Comparison of ENCODE assay signal across 9 mouse cellular contexts in the genomic region with DNA sequence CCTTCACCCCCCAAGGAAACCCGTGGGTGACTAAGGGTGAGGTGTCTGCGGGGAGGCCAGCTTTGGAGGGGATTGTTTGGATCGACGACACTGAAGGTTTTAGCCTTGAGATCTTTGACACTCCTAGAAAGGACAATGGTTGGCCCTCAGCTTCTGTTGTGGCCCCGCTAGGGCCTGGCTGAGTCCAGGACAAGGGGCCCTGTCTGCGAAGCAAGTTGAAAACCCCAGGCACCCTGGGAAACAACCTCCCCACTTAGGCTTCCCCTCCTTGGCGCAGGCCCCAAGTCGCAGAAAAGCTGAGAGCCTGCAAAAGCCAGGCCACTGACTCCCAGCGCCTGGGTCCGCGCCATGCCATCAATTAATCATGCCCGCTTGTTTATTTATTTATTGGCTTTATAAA. TPM values are rescaled to one million over a fixed set of nuclear protein-coding genes. Genes with fewer than 3 reads are reported as not detected.
DNase-seq lines count a peak whose midpoint lies in the region; ATAC-seq lines count a peak whose summit lies in the region.
"Had no signal": no experiment of that assay in that cellular context is flagged by ENCODE, and none has a peak within 500 bp of the region (broad histone marks: within the 10 kb centered on the region; RNA-seq: fewer than 3 reads in every experiment).

A gene (minus strand): TSS at position 282 of the 400 bp plus-strand sequence.

- H3K9me3 ChIP-seq in heart, embryonic 15.5 days (replicated peaks), result no peaks in the 10 kb centered on the region
- no peaks in the 10 kb centered on the region for H3K9me3 ChIP-seq in forebrain, embryonic 10.5 days
- no peaks in the 10 kb centered on the region for H3K9me3 ChIP-seq in stomach, embryonic 14.5 days (ENCODE audit: control insufficient read depth, low read depth, low read length)

- H3K27me3 ChIP-seq in heart, embryonic 15.5 days, result peaks cover 84% of the 10 kb centered on the region
- peaks cover 72% of the 10 kb centered on the region for H3K27me3 ChIP-seq in forebrain, embryonic 10.5 days (ENCODE audit: poor library complexity, severe bottlenecking)
- peaks cover 40% of the 10 kb centered on the region for H3K27me3 ChIP-seq in stomach, embryonic 14.5 days (ENCODE audit: control insufficient read depth, insufficient read depth, low read length)

- H3K36me3 ChIP-seq in heart, embryonic 15.5 days, result no peaks in the 10 kb centered on the region
- no peaks in the 10 kb centered on the region for H3K36me3 ChIP-seq in forebrain, embryonic 10.5 days (replicated peaks)
- H3K36me3 ChIP-seq in stomach, embryonic 14.5 days (ENCODE audit: control insufficient read depth, insufficient read depth, low read length), result no peaks in the 10 kb centered on the region
- H3K36me3 ChIP-seq: G1E had no signal

- peak within 1 kb of the TSS; percentile 20 for H3K9ac ChIP-seq in heart, embryonic 15.5 days
- H3K9ac ChIP-seq in stomach, embryonic 14.5 days (replicated peaks; ENCODE audit: low read depth, low read length), result no peak within 1 kb of the TSS

- H3K4me3 ChIP-seq in heart, embryonic 15.5 days, result peak within 1 kb of the TSS; percentile 43
- H3K4me3 ChIP-seq in forebrain, embryonic 10.5 days, result peak within 1 kb of the TSS; percentile 71
- H3K4me3 ChIP-seq in stomach, embryonic 14.5 days (ENCODE audit: low read depth, low read length), result peak within 1 kb of the TSS; percentile 33

- no peak within 1 kb of the TSS for H3K27ac ChIP-seq in heart, embryonic 15.5 days
- peak within 1 kb of the TSS; percentile 66 for H3K27ac ChIP-seq in forebrain, embryonic 10.5 days
- H3K27ac ChIP-seq in stomach, embryonic 14.5 days (ENCODE audit: low read length), result no peak within 1 kb of the TSS

- peaks cover 7% of the 10 kb centered on the region; the same call in 1 of the 2 replicates for H3K4me1 ChIP-seq in heart, embryonic 15.5 days (replicated peaks)
- peaks cover 13% of the 10 kb centered on the region for H3K4me1 ChIP-seq in forebrain, embryonic 10.5 days
- no peaks in the 10 kb centered on the region for H3K4me1 ChIP-seq in stomach, embryonic 14.5 days (ENCODE audit: control insufficient read depth, insufficient read depth, low read length)

- 25% methylated on average over 12 of the region's 12 CpGs for WGBS in heart, embryonic 15.5 days
- 29% methylated on average over 12 of the region's 12 CpGs for WGBS in forebrain, embryonic 10.5 days
- 15% methylated on average over 12 of the region's 12 CpGs for WGBS in stomach, embryonic 14.5 days

- intact Hi-C loops in heart, postnatal 36 days (cut with DNase I), result no loop called here
- intact Hi-C loops in left cerebral cortex, postnatal 36 days (cut with DNase I), result loop anchor here (5.0 kb wide), 1 partner anchor 150 kb away; no protein-coding TSS in a partner anchor

- H3K4me2 ChIP-seq in heart, embryonic 15.5 days, result peak within 1 kb of the TSS; percentile 85
- peak within 1 kb of the TSS; percentile 67 for H3K4me2 ChIP-seq in stomach, embryonic 14.5 days (replicated peaks; ENCODE audit: low read depth, low read length)

- ATAC-seq in heart, embryonic 15.5 days (replicated peaks; ENCODE audit: insufficient number of reproducible peaks, insufficient read depth, low FRiP score, low read depth), result no peak
- no peak for ATAC-seq in stomach, embryonic 14.5 days (ENCODE audit: insufficient number of reproducible peaks, insufficient read depth, low FRiP score, low read depth)

- no peak for DNase-seq in heart, postnatal 36 days
- DNase-seq in adrenal gland, postnatal 10 days, result peak; percentile 12
- DNase-seq in forebrain, embryonic 10.5 days (ENCODE audit: extremely low spot score, low spot score), result peak; percentile 20
- DNase-seq in left cerebral cortex, postnatal 36 days (ENCODE audit: low spot score in 2 of 2), result no peak
- DNase-seq in right cerebral cortex, postnatal 25 days, result no peak
- DNase-seq in gastrocnemius, adult 8-10 months (ENCODE audit: low spot score in 2 of 2), result no peak

RNA-seq across cellular contexts. Expression of the gene that starts here (rescaled TPM):
- 0.09 and 0.36 TPM in 2 replicates for polyA plus RNA-seq in heart, embryonic 15.5 days (2015; fragmentation: Nextera tagmentation; extraction: Ambion mirVana)
- total RNA-seq in heart, postnatal 36 days (2021), result under 1 TPM; 0.73 to 0.75 TPM
- 1 to 10 TPM; 3.9 to 5.8 TPM for total RNA-seq in adrenal gland, postnatal 10 days (2021)
- polyA plus RNA-seq in forebrain, embryonic 10.5 days (2016; fragmentation: Nextera tagmentation; extraction: Ambion mirVana), result 1.1 and 1.4 TPM in 2 replicates
- 100 to 1,000 TPM; 722 to 790 TPM for total RNA-seq in left cerebral cortex, postnatal 36 days (2021)
- 2.1 and 2.4 TPM in 2 replicates for polyA plus RNA-seq in stomach, embryonic 14.5 days (2014; fragmentation: Nextera tagmentation; extraction: Ambion mirVana)
- total RNA-seq in gastrocnemius, adult 8-10 months (2022), result under 1 TPM; 0.22 to 0.40 (median 0.34) TPM
- polyA plus RNA-seq: G1E had no signal

Comparison
In these comparisons a context has a peak if more than half of its experiments do, and no peak if none do; other contexts are left out.
1. RNA of the gene that starts here (total RNA-seq): 722 to 790 TPM in left cerebral cortex, postnatal 36 days; 3.9 to 5.8 TPM in adrenal gland, postnatal 10 days, 0.73 to 0.75 TPM in heart, postnatal 36 days and 0.22 to 0.40 TPM in gastrocnemius, adult 8-10 months; every median in the first group is over 100 times any median in the second.
2. DNase-seq: peak in adrenal gland, postnatal 10 days (single experiment) and forebrain, embryonic 10.5 days (single experiment); none in heart, postnatal 36 days (0 of 2), left cerebral cortex, postnatal 36 days (0 of 2), right cerebral cortex, postnatal 25 days (single experiment) and gastrocnemius, adult 8-10 months (0 of 2).
3. Peak in every context shown above with its lines, with median percentiles within 50 percentile points of each other: H3K4me3 ChIP-seq.